Mouse (Mus musculus) limb, embryonic 15.5 days (tissue): ENCODE data around the gene Dap3. TPM values are rescaled to one million over a fixed set of nuclear protein-coding genes. Genes with fewer than 3 reads are reported as not detected.

ENCODE experiments used
- ATAC-seq: fragments of 200-750 bp; cut with Nextera tagmentation; 2 replicates; pipeline ENCODE4 v1.8.0; 2017; ENCODE audit warnings: low read depth, moderate TSS enrichment; ENCODE audit not compliant: insufficient number of reproducible peaks, low FRiP score, low TSS enrichment
- H3K27ac ChIP-seq: fragments of 300-500 bp; sonication (generic); 2 replicates; pipeline ENCODE4 v1.5.1; 2015; ENCODE audit warnings: moderate library complexity, mild to moderate bottlenecking, inconsistent platforms
- H3K27me3 ChIP-seq: fragments of 300-500 bp; sonication (generic); 2 replicates; pipeline ENCODE4 v1.6.1; 2015; ENCODE audit warnings: inconsistent platforms
- H3K36me3 ChIP-seq: fragments of 300-500 bp; sonication (generic); 2 replicates; pipeline ENCODE4 v1.6.1; 2015; ENCODE audit warnings: inconsistent platforms
- H3K4me1 ChIP-seq: fragments of 300-500 bp; sonication (generic); 2 replicates; pipeline ENCODE4 v1.6.1; 2015; ENCODE audit warnings: inconsistent platforms
- H3K4me2 ChIP-seq: fragments of 300-500 bp; sonication (generic); 2 replicates; pipeline ENCODE4 v1.6.1; 2015; ENCODE audit warnings: mild to moderate bottlenecking, inconsistent platforms
- H3K4me3 ChIP-seq: fragments of 300-500 bp; sonication (generic); 2 replicates; pipeline ENCODE4 v1.5.1; 2015; ENCODE audit warnings: mild to moderate bottlenecking, inconsistent platforms
- H3K9ac ChIP-seq: fragments of 300-500 bp; sonication (generic); 2 replicates; pipeline ENCODE4 v1.6.1; 2015; ENCODE audit warnings: inconsistent platforms
- H3K9me3 ChIP-seq: fragments of 300-500 bp; sonication (generic); 2 replicates; pipeline ENCODE4 v1.6.1; 2016; ENCODE audit warnings: inconsistent platforms
- WGBS: fragments of 180-500 bp; shearing (Covaris S2); methylation state at CpG from one replicate; pipeline ENCODE4 v1.1.7; 2015; 5-methylcytosine and 5-hydroxymethylcytosine counted together
- polyA plus RNA-seq: library from polyadenylated mRNA; unstranded; fragments of >200 nt; fragmentation: Nextera tagmentation; extraction: Ambion mirVana; gene quantifications from 2 replicates; pipeline ENCODE4 v1.2.1, GENCODE M21; 2015

Gene Dap3
- polyA plus RNA-seq, 1 experiment from 2014 or later: 145 TPM

DNA sequence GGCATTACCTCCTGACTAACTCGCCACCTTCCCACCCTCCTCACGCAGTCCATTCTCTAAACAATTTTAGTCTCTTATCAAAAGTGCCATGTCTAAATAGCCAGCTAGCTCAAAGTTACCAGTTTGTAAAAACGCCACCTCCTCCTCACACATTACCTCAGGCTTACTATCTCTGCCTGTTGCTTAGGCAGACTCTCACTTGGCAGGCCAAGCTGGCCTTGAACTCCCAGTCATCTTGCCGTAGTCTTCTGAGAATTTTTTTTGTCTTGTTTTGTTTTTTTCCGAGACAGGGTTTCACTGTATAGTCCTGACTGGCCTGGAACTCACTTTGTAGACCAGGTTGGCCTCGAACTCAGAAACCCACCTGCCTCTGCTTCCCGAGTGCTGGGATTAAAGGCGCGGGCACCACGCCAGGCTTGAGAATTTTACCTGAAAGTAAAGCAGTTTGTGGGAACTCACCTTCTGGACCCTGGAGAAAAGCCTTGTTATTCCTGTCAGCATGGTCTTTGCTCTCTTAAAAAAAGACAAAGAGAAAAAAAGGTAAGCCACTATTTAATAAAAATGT, 8.6 kb downstream of the Dap3 start:
- H3K9me3 ChIP-seq: no peaks in the 10 kb centered on the region
- peaks cover 43% of the 10 kb centered on the region for H3K36me3 ChIP-seq
- H3K27ac ChIP-seq: no peak overlapping the region
- 94% methylated on average over 10 of the region's 10 CpGs for WGBS
- H3K4me2 ChIP-seq: no peak overlapping the region
- H3K27me3 ChIP-seq: no peaks in the 10 kb centered on the region
- ATAC-seq: no peak
- 0 out of 2 replicates have a peak, but pooled peaks cover 2% of the 10 kb centered on the region for H3K4me1 ChIP-seq
- no peak overlapping the region for H3K4me3 ChIP-seq
- no peak overlapping the region for H3K9ac ChIP-seq

DNA sequence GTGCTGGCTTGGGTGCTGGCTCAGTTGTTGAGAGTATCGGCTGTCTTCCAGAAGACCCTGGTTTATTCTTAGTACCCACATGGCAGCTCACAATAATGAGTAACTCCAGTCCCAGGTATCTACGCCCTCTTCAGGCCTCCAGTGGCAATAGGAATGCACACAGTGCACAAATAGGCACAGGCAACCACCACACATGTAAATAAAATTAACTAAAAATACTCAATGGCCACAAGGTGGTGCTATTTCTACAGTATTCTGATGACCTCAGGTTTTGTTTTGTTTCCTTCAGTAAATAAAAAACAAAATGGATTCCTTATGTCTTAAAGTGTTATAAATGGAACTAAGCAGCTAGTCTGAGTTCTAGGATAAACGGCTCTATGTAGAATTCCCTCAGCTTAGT, 11.2 kb downstream of the Dap3 start:
- Histone ChIP-seq H3K4me3 (no peak overlapping the region), H3K9me3 (no peaks in the 10 kb centered on the region), H3K36me3 (peaks cover 66% of the 10 kb centered on the region), H3K27ac (no peak overlapping the region), H3K9ac (no peak overlapping the region), H3K4me2 (no peak overlapping the region), H3K27me3 (no peaks in the 10 kb centered on the region), H3K4me1 (no peaks in the 10 kb centered on the region)
- 65% methylated on average over 3 of the region's 3 CpGs for WGBS
- ATAC-seq: no peak

DNA sequence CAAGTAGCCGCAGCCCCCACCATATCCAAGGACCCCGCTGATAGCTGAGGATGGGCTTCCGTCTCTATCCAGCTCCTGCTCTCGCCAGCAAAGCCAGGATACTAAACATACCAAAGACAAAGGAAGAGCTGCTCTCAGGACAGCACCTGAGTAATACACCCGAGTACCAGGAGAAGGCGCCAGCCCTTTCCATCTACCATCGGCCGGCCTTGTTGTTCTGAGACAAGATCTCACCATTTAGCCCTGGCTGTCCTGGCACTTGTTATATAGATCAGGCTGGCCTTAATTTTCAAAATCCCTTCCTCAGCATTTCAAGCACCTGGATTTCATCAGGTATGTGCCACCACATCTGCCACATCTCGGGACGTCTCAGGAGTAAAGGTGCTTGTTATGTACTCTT, 11.9 kb downstream of the Dap3 start:
- H3K27me3 ChIP-seq: no peaks in the 10 kb centered on the region
- no peak overlapping the region for H3K4me3 ChIP-seq
- H3K4me1 ChIP-seq: no peaks in the 10 kb centered on the region
- WGBS: 93% methylated on average over 10 of the region's 10 CpGs
- H3K27ac ChIP-seq: no peak overlapping the region
- no peaks in the 10 kb centered on the region for H3K9me3 ChIP-seq
- H3K9ac ChIP-seq: no peak overlapping the region
- ATAC-seq: no peak
- no peak overlapping the region for H3K4me2 ChIP-seq
- peaks cover 72% of the 10 kb centered on the region for H3K36me3 ChIP-seq

DNA sequence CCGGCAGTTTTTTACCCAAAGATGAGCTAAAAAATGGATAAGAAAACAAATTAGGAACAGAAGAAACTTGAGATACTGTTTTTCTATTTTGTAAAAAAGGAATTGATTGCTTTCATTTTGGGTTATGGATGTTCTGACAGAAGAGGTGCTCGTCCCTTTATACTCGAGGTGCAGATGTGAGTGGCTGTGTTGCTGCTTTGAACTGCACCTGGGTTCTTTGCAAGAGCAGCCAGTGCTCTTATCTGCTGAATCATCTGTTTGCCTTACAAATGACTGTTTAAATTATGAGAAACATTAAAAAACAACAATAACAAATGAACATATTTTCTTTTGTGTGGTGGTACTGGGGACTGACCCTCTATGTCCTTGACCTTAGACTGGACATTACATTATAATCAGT, 21.5 kb downstream of the Dap3 start:
- 70% methylated on average over 3 of the region's 3 CpGs for WGBS
- peaks cover 93% of the 10 kb centered on the region for H3K36me3 ChIP-seq
- no peaks in the 10 kb centered on the region for H3K27me3 ChIP-seq
- no peak overlapping the region for H3K9ac ChIP-seq
- H3K9me3 ChIP-seq: no peaks in the 10 kb centered on the region
- H3K27ac ChIP-seq: no peak overlapping the region
- no peaks in the 10 kb centered on the region for H3K4me1 ChIP-seq
- no peak overlapping the region for H3K4me2 ChIP-seq
- no peak overlapping the region for H3K4me3 ChIP-seq
- ATAC-seq: no peak

DNA sequence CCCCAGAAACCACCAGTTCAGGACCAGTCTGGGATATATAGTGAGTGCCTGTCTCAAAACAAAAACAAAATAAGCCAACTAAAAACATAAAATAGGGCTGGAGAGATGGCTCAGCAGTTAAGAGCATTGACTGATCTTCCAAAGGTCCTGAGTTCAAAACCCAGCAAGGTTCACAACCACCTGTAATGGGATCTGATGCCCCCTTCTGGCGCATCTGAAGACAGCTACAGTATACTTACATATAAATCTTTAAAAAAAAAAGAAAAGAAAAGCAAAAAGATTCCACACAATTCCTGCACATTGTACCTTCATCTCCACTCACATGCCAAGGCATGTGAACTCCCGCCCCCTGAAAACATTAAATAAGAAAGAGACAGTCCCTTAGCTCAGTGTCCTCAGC, 25.3 kb downstream of the Dap3 start:
- Histone ChIP-seq H3K4me2 (no peak overlapping the region), H3K9me3 (no peaks in the 10 kb centered on the region), H3K36me3 (peaks cover 99% of the 10 kb centered on the region), H3K9ac (no peak overlapping the region), H3K4me1 (no peaks in the 10 kb centered on the region), H3K27ac (no peak overlapping the region), H3K4me3 (no peak overlapping the region), H3K27me3 (no peaks in the 10 kb centered on the region)
- 82% methylated on average over 2 of the region's 2 CpGs for WGBS
- ATAC-seq: no peak

DNA sequence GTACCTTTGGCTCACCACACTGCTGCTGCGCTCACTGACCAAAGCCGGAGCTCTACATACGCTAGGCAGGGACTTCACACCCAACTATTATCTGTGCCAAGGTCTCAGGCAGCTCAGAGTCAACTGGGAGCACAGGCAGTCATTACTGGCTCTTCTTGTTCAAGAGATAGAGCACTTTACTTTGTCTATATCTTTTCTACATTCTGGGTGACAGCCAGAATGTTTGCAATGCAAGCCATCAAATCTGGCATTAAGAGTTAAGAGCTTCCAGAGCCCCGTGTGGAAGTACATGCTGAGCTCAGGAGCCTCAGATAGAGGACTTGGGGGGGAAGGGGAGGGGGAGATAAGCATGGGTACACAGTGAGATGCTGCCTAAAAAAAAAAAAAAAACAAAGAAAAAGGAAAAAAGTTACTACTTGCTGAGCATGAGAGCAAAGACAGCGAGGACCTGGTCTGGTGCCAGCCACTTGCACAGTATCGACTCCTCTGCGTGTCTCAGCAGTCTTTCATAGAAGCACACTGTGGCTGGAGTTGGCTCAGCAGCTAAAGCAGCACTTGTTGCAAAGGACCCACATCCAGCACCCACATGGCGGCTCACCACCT, 26.9 kb downstream of the Dap3 start:
- Histone ChIP-seq H3K9me3 (no peaks in the 10 kb centered on the region), H3K4me1 (no peaks in the 10 kb centered on the region), H3K27ac (no peak overlapping the region), H3K27me3 (no peaks in the 10 kb centered on the region), H3K4me2 (no peak overlapping the region), H3K4me3 (no peak overlapping the region), H3K36me3 (peaks cover 84% of the 10 kb centered on the region), H3K9ac (no peak overlapping the region)
- no peak for ATAC-seq
- WGBS: 92% methylated on average over 8 of the region's 8 CpGs

DNA sequence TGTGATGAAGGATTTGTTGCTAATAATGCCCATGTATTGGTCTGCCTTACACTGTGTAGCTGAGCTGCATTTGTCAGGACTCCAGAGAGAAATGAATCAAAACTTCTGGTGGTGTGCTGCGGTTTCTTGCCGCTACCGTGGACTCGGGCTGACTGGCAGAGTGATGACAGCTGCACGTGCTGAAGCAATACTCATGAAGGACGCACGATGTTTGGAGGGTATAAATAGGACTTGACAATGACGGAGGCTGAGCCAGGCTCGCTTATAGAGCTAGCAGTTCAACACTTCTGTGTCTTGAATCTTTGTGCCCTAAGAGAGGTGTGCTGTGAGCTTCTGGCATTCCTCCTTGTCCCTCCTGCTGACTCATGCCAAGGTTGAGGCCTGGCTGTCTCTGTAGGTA, 29.6 kb downstream of the Dap3 start:
- H3K36me3 ChIP-seq: peaks cover 57% of the 10 kb centered on the region
- no peaks in the 10 kb centered on the region for H3K27me3 ChIP-seq
- H3K9ac ChIP-seq: no peak overlapping the region
- no peak for ATAC-seq
- H3K4me2 ChIP-seq: no peak overlapping the region
- H3K9me3 ChIP-seq: no peaks in the 10 kb centered on the region
- H3K4me3 ChIP-seq: no peak overlapping the region
- no peak overlapping the region for H3K27ac ChIP-seq
- WGBS: 97% methylated on average over 9 of the region's 9 CpGs
- H3K4me1 ChIP-seq: no peaks in the 10 kb centered on the region

DNA sequence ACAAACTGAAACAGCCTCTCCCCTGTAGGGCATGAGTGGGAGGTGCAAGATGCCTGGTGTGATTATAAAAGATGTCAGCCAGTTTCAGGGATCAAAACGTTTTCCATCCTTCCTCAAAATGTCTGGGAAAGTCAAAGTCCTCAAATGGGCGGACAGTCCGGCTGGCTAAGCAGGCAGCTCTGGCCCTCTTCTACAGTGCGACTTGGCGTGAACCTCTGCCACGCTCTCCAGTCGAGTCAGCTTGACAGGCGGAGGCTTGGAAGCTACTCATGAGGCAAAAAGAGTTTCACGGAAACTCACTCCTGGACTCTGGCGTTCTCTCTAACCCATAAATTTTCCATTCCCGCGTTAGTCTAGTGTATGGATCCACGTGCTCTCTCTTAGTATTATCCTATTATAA, 32.0 kb downstream of the Dap3 start:
- no peaks in the 10 kb centered on the region for H3K27me3 ChIP-seq
- peaks cover 7% of the 10 kb centered on the region for H3K4me1 ChIP-seq
- H3K9me3 ChIP-seq: no peaks in the 10 kb centered on the region
- no peak overlapping the region for H3K27ac ChIP-seq
- H3K9ac ChIP-seq: no peak overlapping the region
- no peak overlapping the region for H3K4me3 ChIP-seq
- no peak for ATAC-seq
- 79% methylated on average over 13 of the region's 13 CpGs for WGBS
- peaks cover 33% of the 10 kb centered on the region for H3K36me3 ChIP-seq
- no peak overlapping the region for H3K4me2 ChIP-seq

DNA sequence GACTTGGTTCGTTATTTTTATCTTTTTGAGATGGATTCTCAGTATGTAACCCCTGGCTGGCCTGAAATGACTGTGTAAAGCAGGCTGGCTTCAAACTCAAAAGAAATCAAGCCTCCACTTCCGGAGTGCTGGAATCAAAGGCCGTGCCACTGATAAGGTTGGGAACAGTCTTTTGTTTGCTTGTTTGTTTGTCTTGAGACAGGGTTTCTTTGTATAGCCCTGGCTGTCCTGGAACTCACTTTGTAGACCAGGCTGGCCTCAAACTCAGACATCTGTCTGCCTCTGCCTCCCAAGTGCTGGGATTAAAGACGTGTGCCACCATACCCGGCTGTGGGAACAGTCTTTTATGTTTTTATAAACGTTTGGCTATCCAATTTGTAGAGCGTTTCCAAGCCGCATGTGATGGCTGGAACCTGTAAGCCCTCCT, 36.6 kb downstream of the Dap3 start:
- H3K9ac ChIP-seq: peak overlapping the region; percentile 65
- no peaks in the 10 kb centered on the region for H3K27me3 ChIP-seq
- ATAC-seq: no peak
- WGBS: 23% methylated on average over 8 of the region's 8 CpGs
- peak overlapping the region; percentile 88 for H3K27ac ChIP-seq
- H3K4me3 ChIP-seq: peak overlapping the region; percentile 74
- peaks cover 16% of the 10 kb centered on the region for H3K4me1 ChIP-seq
- H3K36me3 ChIP-seq: peaks cover 31% of the 10 kb centered on the region
- H3K4me2 ChIP-seq: peak overlapping the region; percentile 74
- no peaks in the 10 kb centered on the region for H3K9me3 ChIP-seq

DNA sequence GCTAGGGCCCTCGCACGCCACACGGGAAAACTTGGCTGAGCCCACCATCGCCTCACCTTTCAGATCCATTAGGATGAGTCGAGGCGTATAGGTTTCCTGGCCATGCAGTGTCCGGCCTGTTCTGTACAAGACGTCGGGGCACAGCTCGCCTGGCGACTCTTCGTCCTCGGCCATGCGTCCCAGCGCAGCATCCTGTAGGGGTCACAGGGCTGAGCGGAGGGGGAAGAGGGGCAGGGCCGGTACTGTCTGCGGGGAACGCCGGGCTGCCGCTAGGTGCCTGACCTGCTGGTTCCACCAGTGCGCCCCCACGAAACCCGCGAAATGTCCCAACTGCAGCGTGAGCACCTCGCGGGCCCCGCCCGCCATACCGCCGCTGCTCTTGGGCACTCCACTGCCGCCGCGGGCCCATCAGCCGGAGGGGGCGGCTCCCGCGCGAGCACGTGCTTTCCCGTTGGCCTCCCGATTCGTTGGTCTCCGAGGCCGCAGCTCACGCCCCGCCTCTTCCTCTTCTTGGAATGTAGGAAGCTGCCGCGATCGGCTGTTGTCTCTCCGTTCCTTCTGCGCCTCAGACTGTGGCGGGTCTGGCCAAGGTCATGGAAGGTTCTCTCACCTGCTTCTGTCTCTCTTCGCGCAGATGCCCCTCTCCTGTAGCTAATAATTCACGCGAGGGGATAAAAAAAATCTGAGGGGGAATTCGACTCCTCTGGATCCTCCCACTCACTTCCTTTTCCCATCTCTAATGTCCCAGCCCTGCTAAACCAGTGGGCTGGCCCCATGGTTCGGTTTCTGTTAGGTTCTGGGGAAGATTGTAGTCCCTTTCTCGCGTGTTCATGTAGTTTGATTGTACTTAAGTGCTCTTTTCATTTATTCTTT, 37.2 kb downstream of the Dap3 start, which contains the start of gene Msto1:
TSS of gene Msto1 (minus strand) at position 489 of the 873 bp plus-strand sequence.
- Histone ChIP-seq H3K9me3 (no peaks in the 10 kb centered on the region), H3K4me3 (peak within 1 kb of the TSS; percentile 74), H3K27me3 (no peaks in the 10 kb centered on the region), H3K36me3 (peaks cover 37% of the 10 kb centered on the region), H3K4me2 (peak within 1 kb of the TSS; percentile 74), H3K9ac (peak within 1 kb of the TSS; percentile 65), H3K4me1 (peaks cover 16% of the 10 kb centered on the region), H3K27ac (peak within 1 kb of the TSS; percentile 88)
- ATAC-seq: peak; percentile 93
- under 1% methylated on average over 62 of the region's 62 CpGs for WGBS

DNA sequence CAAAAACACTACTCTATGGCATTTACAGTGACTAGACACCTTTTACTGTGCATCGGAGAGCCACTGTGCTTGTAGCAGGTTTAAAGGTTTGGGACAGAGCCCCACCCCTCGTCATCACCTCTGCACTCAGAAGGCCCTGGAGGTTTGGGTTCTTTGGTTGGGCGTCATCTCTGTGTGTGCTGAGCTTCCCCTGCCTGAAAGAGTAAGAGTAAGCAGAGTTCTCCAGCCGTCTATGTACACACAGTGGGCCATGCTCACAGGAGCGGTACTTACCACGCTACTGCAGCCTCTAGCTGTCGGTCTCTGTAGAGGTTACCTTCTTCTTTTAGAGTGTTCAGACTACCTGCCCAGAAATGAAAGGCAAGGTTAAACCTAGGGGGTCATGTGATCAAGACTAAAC, 38.4 kb downstream of the Dap3 start:
- Histone ChIP-seq H3K9ac (no peak overlapping the region), H3K9me3 (no peaks in the 10 kb centered on the region), H3K27ac (no peak overlapping the region), H3K27me3 (no peaks in the 10 kb centered on the region), H3K4me3 (peak overlapping the region; percentile 3; the same call in 1 of the 2 replicates), H3K4me1 (peaks cover 16% of the 10 kb centered on the region), H3K36me3 (peaks cover 48% of the 10 kb centered on the region), H3K4me2 (peak overlapping the region; percentile 74; the same call in 1 of the 2 replicates)
- no peak for ATAC-seq
- 88% methylated on average over 7 of the region's 7 CpGs for WGBS
